Mouse (Mus musculus) heart, embryonic 11.5 days (tissue): ENCODE measurements around the gene Galt. TPM values are rescaled to one million over a fixed set of nuclear protein-coding genes. Genes with fewer than 3 reads are reported as not detected.
"Not testable (repeated sequence)": the region's sequence is repeated elsewhere in the genome, so short reads cannot be mapped to it uniquely, and the experiment has no call there.

Experiments
- ATAC-seq: fragments of 200-750 bp; cut with Nextera tagmentation; replicated peaks from 2 replicates; pipeline ENCODE4 v1.8.0; 2017; ENCODE audit warnings: moderate library complexity; ENCODE audit not compliant: insufficient number of reproducible peaks, low FRiP score, low TSS enrichment
- H3K27ac ChIP-seq: fragments of 300-500 bp; sonication (generic); 2 replicates; pipeline ENCODE4 v1.5.1; 2014; ENCODE audit warnings: mild to moderate bottlenecking, low read depth, low read length
- H3K27me3 ChIP-seq: fragments of 300-500 bp; sonication (generic); 2 replicates; pipeline ENCODE4 v1.6.1; 2014; ENCODE audit warnings: mild to moderate bottlenecking, low read length, mixed read lengths; ENCODE audit not compliant: control insufficient read depth, insufficient read depth
- H3K36me3 ChIP-seq: fragments of 300-500 bp; sonication (generic); 2 replicates; pipeline ENCODE4 v1.6.1; 2014; ENCODE audit warnings: mild to moderate bottlenecking, low read length, moderate library complexity, mixed read lengths; ENCODE audit not compliant: control insufficient read depth, insufficient read depth
- H3K4me1 ChIP-seq: fragments of 300-500 bp; sonication (generic); 2 replicates; pipeline ENCODE4 v1.6.1; 2014; ENCODE audit warnings: low read length; ENCODE audit not compliant: control insufficient read depth, insufficient read depth
- H3K4me2 ChIP-seq: fragments of 300-500 bp; sonication (generic); 2 replicates; pipeline ENCODE4 v1.6.1; 2014; ENCODE audit warnings: mild to moderate bottlenecking, moderate library complexity
- H3K4me3 ChIP-seq: fragments of 300-500 bp; sonication (generic); 2 replicates; pipeline ENCODE4 v1.5.1; 2014; ENCODE audit warnings: low read depth, low read length
- H3K9ac ChIP-seq: fragments of 300-500 bp; sonication (generic); 2 replicates; pipeline ENCODE4 v1.6.1; 2014; ENCODE audit warnings: mild to moderate bottlenecking, low read depth, low read length, moderate library complexity
- H3K9me3 ChIP-seq: fragments of 300-500 bp; sonication (generic); replicated peaks from 2 replicates; pipeline ENCODE4 v1.6.1; 2016; ENCODE audit warnings: low read length; ENCODE audit not compliant: control insufficient read depth
- WGBS: fragments of 180-500 bp; shearing (Covaris S2); extraction: QIAGEN DNeasy Blood & Tissue Kit; methylation state at CpG from one replicate; pipeline ENCODE4 v1.1.7; 2014; ENCODE audit not compliant: insufficient replicate concordance; 5-methylcytosine and 5-hydroxymethylcytosine counted together
- polyA plus RNA-seq: library from polyadenylated mRNA; unstranded; fragments of >200 nt; fragmentation: Nextera tagmentation; extraction: Ambion mirVana; gene quantifications from 2 replicates; pipeline ENCODE4 v1.2.1, GENCODE M21; 2014

The Galt gene
- polyA plus RNA-seq, 1 experiment from 2014 or later = 65.1 TPM

DNA sequence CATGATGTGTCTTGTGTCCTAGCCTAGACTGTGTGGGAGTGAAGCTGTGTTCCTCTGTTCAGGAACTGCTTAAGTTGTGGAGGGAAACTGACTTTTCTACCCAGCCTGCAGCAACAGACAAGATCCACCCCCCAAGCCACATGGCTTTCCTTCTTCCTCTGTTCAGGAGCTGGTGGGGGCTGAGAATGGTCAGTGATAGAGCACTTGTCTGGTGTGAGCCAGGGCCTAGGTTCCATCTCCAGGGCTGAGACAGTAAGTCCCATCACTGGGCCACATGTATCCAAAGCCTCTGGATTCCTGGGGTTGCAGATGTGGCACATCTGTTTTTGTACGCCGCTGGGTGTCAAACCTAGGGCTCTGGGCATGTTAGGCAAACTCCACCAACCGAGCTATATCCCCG lies 5.9 kb downstream of the Galt start:
- peak overlapping the region; percentile 73 for H3K4me2 ChIP-seq
- no peaks in the 10 kb centered on the region for H3K9me3 ChIP-seq
- H3K4me1 ChIP-seq = peaks cover 35% of the 10 kb centered on the region
- peaks cover 5% of the 10 kb centered on the region; the same call in 1 of the 2 replicates for H3K36me3 ChIP-seq
- peak overlapping the region; percentile 87 for H3K27ac ChIP-seq
- H3K27me3 ChIP-seq = no peaks in the 10 kb centered on the region
- ATAC-seq = no peak
- H3K4me3 ChIP-seq = peak overlapping the region; percentile 47
- peak overlapping the region; percentile 66 for H3K9ac ChIP-seq
- 76% methylated on average over 4 of the region's 4 CpGs for WGBS

DNA sequence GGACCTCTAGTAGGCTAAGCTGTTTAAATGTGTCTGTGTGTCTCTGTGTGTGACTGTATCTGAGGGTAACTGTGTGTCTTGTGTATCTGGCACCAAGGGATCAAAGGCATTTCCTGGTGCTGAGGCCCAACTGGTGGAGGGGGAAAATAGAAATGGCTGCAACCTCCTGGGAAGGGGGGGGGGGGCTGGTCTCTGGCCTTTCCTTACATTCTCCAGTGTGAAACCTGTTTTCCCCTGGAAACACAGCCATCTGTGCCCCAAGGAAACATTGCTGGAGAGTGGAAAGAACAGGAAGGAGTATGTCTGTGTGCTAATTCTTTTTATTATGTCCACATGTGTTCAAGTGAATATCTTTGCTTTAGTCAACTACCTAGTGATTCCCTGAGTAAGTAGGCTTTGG lies 6.7 kb downstream of the Galt start:
- Histone ChIP-seq H3K9ac (peak overlapping the region; percentile 66), H3K4me3 (peak overlapping the region; percentile 47), H3K27me3 (no peaks in the 10 kb centered on the region), H3K4me1 (peaks cover 30% of the 10 kb centered on the region), H3K9me3 (no peaks in the 10 kb centered on the region), H3K4me2 (peak overlapping the region; percentile 73), H3K27ac (peak overlapping the region; percentile 87), H3K36me3 (peaks cover 5% of the 10 kb centered on the region; the same call in 1 of the 2 replicates)
- no peak for ATAC-seq

DNA sequence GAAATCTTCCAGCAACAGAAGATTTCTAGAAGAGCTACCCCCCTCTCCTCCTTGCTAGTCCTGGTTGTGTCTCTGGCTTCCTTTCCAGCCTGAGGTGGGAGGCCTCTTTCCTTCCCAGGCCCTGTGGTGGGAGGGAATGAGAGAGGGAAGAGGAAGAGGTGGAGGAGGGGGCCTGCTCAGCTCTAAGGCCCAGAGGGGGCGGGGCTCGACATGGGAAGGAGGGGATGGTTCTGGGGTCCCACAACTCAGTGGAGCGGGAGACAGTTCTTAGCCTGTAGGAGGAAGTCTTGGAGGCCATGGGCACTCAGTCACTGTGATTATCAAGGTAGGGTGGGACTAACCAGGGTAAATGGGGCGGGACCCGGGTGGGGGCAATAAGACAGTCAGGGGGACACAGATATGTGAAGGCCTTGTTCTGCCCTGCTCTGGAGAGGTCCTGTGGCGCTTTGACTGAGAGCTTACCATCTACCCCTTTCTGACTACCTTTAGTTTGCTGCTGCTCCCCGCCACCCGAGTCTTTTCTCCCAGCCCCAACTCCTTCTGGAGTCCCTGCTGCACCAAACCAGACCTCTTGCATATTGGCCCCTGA lies 7.2 kb downstream of the Galt start:
- Histone ChIP-seq H3K4me2 (peak overlapping the region; percentile 73), H3K9ac (peak overlapping the region; percentile 66)
- WGBS = 34% methylated on average over 8 of the region's 8 CpGs

DNA sequence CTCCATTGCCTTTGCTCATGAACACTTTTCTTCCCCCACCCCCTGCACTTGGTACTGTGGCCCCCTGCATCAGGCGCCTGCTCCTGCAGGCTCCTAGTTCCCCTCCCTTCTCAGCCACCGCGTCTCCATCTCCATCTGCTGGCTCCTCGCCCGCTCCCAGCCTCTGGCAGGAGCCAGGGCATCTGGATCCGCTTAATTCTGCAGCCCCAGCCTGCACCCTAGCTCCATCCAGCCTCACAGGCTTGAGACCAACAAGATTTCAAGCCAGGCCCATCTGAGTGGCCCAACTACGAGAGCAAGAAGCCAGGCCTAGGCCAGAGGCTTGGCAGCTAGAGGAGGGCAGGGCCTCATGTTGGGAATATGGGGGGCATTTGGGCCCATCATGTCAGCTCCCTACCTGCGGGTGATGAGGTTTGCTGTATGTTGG lies 7.7 kb downstream of the Galt start:
- WGBS = 40% methylated on average over 8 of the region's 8 CpGs
- H3K4me3 ChIP-seq = peak overlapping the region; percentile 19
- ATAC-seq, H3K27me3 ChIP-seq, H3K9me3 ChIP-seq, H3K36me3 ChIP-seq: not testable (repeated sequence)
- H3K4me1 ChIP-seq = peaks cover 28% of the 10 kb centered on the region
- peak overlapping the region; percentile 61; the same call in 1 of the 2 replicates for H3K9ac ChIP-seq
- H3K4me2 ChIP-seq = peak overlapping the region; percentile 73
- H3K27ac ChIP-seq = peak overlapping the region; percentile 87; the same call in 1 of the 2 replicates

More for the DNA sequence above, 7.2 kb downstream of the Galt start:
- H3K36me3 ChIP-seq = peaks cover 2% of the 10 kb centered on the region; the same call in 1 of the 2 replicates
- H3K27me3 ChIP-seq = no peaks in the 10 kb centered on the region
- ATAC-seq = peak; percentile 76
- peaks cover 28% of the 10 kb centered on the region for H3K4me1 ChIP-seq
- H3K27ac ChIP-seq = peak overlapping the region; percentile 87
- H3K9me3 ChIP-seq = no peaks in the 10 kb centered on the region
- H3K4me3 ChIP-seq = peak overlapping the region; percentile 47

DNA sequence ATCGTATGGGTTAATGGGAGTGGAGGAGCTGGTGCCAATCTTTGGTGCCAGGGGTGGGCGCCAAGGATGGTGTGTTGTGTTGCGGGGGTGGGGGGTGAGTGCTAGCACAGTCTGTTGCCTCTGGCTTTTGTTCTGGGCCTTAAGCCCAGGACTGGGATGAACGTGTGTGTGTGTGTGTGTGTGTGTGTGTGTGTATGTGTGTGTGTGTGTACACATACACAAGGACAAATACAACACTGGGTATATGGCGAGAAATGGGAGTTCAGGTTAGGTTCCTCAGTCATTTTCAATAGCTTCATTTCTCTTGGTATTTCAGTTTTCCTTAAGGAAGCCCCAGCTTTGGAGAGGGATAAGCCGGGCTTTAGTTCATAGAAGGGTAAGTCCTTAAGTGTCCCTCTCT lies 8.1 kb downstream of the Galt start:
- Histone ChIP-seq H3K4me2 (peak overlapping the region; percentile 73; the same call in 1 of the 2 replicates), H3K4me1 (peaks cover 28% of the 10 kb centered on the region)
- not testable (repeated sequence) for H3K36me3 ChIP-seq, H3K9me3 ChIP-seq, H3K27ac ChIP-seq, H3K4me3 ChIP-seq, H3K27me3 ChIP-seq, H3K9ac ChIP-seq, ATAC-seq
- WGBS = 84% methylated on average over 3 of the region's 6 CpGs

DNA sequence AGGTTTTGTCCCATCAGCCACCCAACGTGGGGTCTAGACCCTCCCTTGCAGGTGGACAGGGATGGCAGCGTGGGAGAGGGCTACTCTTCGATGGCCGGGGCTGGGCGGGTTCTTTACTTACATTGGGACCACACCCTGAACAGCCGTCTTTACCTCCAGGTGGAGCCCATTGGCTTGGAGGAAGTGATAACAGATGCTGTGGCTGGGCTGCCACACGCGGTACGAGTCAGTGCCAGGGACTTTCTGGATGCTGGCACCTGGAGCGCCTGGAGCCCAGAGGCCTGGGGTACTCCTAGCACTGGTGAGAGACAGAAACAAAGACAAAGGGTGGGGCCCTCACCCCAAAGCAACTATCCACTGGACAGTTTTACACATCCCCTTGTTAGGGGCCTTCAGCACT lies 12.3 kb downstream of the Galt start:
- not testable (repeated sequence) for H3K9ac ChIP-seq, H3K4me1 ChIP-seq, H3K9me3 ChIP-seq, H3K4me2 ChIP-seq, H3K36me3 ChIP-seq, H3K27me3 ChIP-seq, H3K4me3 ChIP-seq, ATAC-seq, H3K27ac ChIP-seq
- WGBS = 78% methylated on average over 10 of the region's 10 CpGs

DNA sequence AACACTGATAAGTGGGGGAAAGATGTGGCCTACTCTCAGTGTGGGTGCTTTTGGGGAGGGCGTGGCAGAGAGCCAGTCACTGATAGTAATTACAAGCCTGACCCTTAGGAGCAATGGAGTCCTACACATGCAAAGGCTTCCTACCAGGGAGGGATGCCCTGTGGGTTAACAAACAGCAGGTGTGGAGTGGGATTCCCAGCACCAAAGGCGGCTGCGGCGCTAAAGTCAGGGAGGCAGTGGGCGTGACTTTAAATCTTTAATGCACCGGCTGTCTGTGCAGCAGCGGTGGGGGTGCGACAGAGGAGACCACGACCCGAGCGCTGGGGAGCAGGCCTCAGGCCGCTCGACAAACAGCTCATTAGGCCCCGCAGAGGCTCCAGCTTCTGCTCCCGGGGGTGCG lies 17.9 kb downstream of the Galt start:
- peak overlapping the region; percentile 52 for H3K4me2 ChIP-seq
- peak overlapping the region; percentile 30 for H3K4me3 ChIP-seq
- not testable (repeated sequence) for ATAC-seq, H3K4me1 ChIP-seq, H3K9ac ChIP-seq, H3K36me3 ChIP-seq, H3K27me3 ChIP-seq, H3K9me3 ChIP-seq, H3K27ac ChIP-seq
- WGBS = 8% methylated on average over 5 of the region's 16 CpGs

DNA sequence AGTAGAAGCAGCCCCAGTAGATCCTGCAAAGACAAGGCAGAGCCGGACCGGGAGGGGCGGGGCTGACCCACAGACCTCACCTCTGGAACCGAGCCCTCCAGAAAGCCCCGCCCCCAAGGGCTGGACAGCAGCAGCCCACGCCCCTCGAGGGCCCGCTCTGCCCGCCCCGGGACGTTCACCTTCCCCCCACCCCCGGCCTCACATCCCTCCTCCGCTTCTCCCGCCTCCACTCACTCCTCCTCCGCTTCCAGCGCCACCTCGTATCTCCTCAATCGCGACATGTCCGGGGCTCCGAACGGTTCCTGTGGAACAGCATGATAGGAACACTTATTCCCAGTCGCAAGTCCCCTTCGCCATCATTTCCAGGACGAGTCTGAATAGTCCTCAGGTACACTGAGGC lies 18.5 kb downstream of the Galt start:
- not testable (repeated sequence) for H3K9ac ChIP-seq, H3K27ac ChIP-seq, H3K4me1 ChIP-seq, ATAC-seq, H3K9me3 ChIP-seq, H3K36me3 ChIP-seq, H3K27me3 ChIP-seq
- H3K4me2 ChIP-seq = peak overlapping the region; percentile 50
- peak overlapping the region; percentile 29 for H3K4me3 ChIP-seq
- 0% methylated on average over 16 of the region's 25 CpGs for WGBS

DNA sequence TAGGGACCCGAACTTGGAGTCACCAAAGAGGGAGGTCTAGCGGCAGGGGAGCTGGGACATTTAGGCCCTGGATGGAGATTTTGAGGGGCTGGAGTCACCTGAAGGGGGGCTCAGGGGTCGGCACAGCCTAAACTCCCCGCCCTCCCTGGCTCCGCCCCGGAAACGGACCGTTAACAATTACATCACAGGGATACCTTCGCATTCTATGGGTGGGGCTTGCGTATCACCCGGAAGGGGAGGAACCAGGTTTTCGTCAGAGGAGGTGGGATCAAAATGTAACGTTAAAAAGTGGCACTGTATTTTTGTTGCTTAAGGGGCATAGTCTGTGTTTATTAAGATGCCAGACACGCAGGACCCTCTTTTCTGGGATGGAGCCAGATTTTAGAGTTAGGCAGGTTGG lies 19.0 kb downstream of the Galt start, which contains the start of gene Ccl27a:
Ccl27a (minus strand) TSS at position 246 of the 400 bp plus-strand sequence.
- 0% methylated on average over 12 of the region's 14 CpGs for WGBS
- H3K4me3 ChIP-seq = peak within 1 kb of the TSS; percentile 30
- H3K36me3 ChIP-seq, H3K27me3 ChIP-seq, H3K4me1 ChIP-seq, H3K9ac ChIP-seq, H3K9me3 ChIP-seq, ATAC-seq, H3K27ac ChIP-seq: not testable (repeated sequence)
- H3K4me2 ChIP-seq = peak within 1 kb of the TSS; percentile 52
